9 mouse cellular contexts compared by ENCODE assay signal in genomic region chr9:57629118-57629874, GRCm38 (mm10). TPM values are rescaled to one million over a fixed set of nuclear protein-coding genes. Genes with fewer than 3 reads are reported as not detected.
DNase-seq lines count a peak whose midpoint lies in the region; ATAC-seq lines count a peak whose summit lies in the region.
"Had no signal": no experiment of that assay in that cellular context is flagged by ENCODE, and none has a peak within 500 bp of the region (broad histone marks: within the 10 kb centered on the region; RNA-seq: fewer than 3 reads in every experiment).

No protein-coding gene starts in this region.

- peaks cover 19% of the 10 kb centered on the region for H3K4me1 ChIP-seq in hindbrain, embryonic 13.5 days (replicated peaks)

- peaks cover 87% of the 10 kb centered on the region for H3K36me3 ChIP-seq in hindbrain, embryonic 13.5 days

- DNase-seq in Muller cell, postnatal 12 days (ENCODE audit: inconsistent ontology term) = peak; percentile 64
- peak; percentile 72 for DNase-seq in cerebellum, adult 9-11 months
- DNase-seq in frontal cortex, postnatal 14 days (ENCODE audit: low spot score in 2 of 2) = peak; percentile 59 to 76
- DNase-seq in layer of hippocampus, postnatal 36 days = peak; percentile 77 to 81
- peak; percentile 80 to 90 for DNase-seq in lung, postnatal 4 days
- peak; percentile 77 to 82 for DNase-seq in right cerebral cortex, adult 2 months (ENCODE audit: low spot score in 2 of 2)
- peak; percentile 59 for DNase-seq in urinary bladder, postnatal 10 days (ENCODE audit: low spot score)

- WGBS in hindbrain, embryonic 13.5 days = 72% methylated on average over 14 of the region's 14 CpGs

- H3K9ac ChIP-seq in hindbrain, embryonic 13.5 days = no peak overlapping the region; the same call in 1 of the 2 replicates

- H3K27ac ChIP-seq in hindbrain, embryonic 13.5 days = peak overlapping the region; percentile 14; the same call in 1 of the 2 replicates

- ATAC-seq in hindbrain, embryonic 13.5 days (ENCODE audit: low FRiP score) = peak; percentile 43

- no peak overlapping the region for H3K4me3 ChIP-seq in hindbrain, embryonic 13.5 days

- no peak overlapping the region for H3K4me2 ChIP-seq in hindbrain, embryonic 13.5 days

- no peaks in the 10 kb centered on the region for H3K27me3 ChIP-seq in hindbrain, embryonic 13.5 days

- no peaks in the 10 kb centered on the region for H3K9me3 ChIP-seq in hindbrain, embryonic 13.5 days

RNA-seq across cellular contexts. Expression of gene Lman1l, which starts 8.7 kb away (rescaled TPM):
- polyA plus RNA-seq in hindbrain, embryonic 13.5 days (2015; fragmentation: Nextera tagmentation; extraction: Ambion mirVana) = not detected in 2 replicates
- not detected for total RNA-seq in layer of hippocampus, postnatal 36 days (2021)
- total RNA-seq: left cerebral cortex, adult 8-10 months had no signal

RNA-seq across cellular contexts. Expression of gene Cplx3, which starts 23.2 kb away (rescaled TPM):
- polyA plus RNA-seq in hindbrain, embryonic 13.5 days (2015; fragmentation: Nextera tagmentation; extraction: Ambion mirVana) = 0.21 and 0.48 TPM in 2 replicates
- 1 to 10 TPM; 3.6 to 3.7 TPM for total RNA-seq in layer of hippocampus, postnatal 36 days (2021)

RNA-seq across cellular contexts. Expression of gene Csk, which starts 24.1 kb away (rescaled TPM):
- polyA plus RNA-seq in hindbrain, embryonic 13.5 days (2015; fragmentation: Nextera tagmentation; extraction: Ambion mirVana) = 43.6 and 45.0 TPM in 2 replicates
- 10 to 100 TPM; 35.2 to 41.8 TPM for total RNA-seq in layer of hippocampus, postnatal 36 days (2021)

RNA-seq across cellular contexts. Expression of gene Ulk3, which starts 40.0 kb away (rescaled TPM):
- 28.6 and 30.5 TPM in 2 replicates for polyA plus RNA-seq in hindbrain, embryonic 13.5 days (2015; fragmentation: Nextera tagmentation; extraction: Ambion mirVana)
- total RNA-seq in layer of hippocampus, postnatal 36 days (2021) = 10 to 100 TPM; 23.0 to 31.3 TPM

RNA-seq across cellular contexts. Expression of gene Cyp1a2, which starts 54.2 kb away (rescaled TPM):
- not detected in 2 replicates for polyA plus RNA-seq in hindbrain, embryonic 13.5 days (2015; fragmentation: Nextera tagmentation; extraction: Ambion mirVana)
- total RNA-seq in layer of hippocampus, postnatal 36 days (2021) = not detected
- total RNA-seq: left cerebral cortex, adult 8-10 months had no signal
